Mouse (Mus musculus): Measurements from ENCODE around the gene Selenom.

Selenom gene

DNA sequence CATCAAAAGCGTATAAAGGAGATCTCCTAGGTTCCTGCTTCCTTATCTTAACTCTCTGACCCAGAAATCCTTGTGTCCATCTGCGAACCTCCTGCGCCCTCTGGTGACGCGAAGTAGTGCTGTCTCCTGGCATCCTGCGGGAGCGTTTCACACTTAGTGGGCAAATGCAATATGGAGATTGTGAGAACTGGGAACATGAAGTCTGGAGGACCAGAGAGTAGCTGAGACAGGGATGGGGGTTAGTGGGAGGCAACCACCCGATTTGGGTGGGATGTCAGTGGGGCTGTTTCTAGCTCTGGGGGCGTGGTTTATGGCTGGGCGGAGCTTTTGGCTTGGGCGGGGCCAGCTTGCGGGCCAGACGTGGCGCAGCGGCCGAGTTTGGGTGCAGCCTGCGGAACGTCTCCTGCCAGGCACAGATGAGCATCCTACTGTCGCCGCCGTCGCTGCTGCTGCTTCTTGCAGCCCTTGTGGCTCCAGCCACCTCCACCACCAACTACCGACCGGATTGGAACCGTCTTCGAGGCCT lies at the start of gene Selenom:
TSS of gene Selenom (plus strand) at position 156 of the 526 bp plus-strand sequence.
- DNase-seq, result peak; percentile 86

- no peak for DNase-seq
Observed at GRCm38 (mm10) chr11:3471448-3471850, 43.0 kb upstream of the Selenom start.

DNA sequence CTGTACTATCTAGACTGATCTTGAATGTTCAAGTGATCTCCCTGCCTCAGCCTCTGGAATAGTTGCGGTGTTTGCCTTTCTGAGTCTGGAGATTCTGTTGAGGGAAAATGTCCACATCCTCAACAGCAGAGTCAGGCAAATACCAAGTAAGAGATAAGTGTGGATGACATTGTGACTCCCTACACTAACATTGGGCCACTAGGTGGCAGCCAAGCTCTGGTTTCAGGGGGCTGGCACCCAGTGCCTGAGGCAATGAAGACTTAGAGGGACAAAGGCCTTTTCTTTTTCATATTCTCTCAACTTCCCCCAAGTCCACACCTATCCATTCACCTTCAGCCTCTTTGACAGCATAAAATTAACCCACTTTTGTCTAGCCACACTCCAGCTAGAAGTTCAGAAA lies 42.0 kb upstream of the Selenom start:
- peak; percentile 91 for DNase-seq

DNA sequence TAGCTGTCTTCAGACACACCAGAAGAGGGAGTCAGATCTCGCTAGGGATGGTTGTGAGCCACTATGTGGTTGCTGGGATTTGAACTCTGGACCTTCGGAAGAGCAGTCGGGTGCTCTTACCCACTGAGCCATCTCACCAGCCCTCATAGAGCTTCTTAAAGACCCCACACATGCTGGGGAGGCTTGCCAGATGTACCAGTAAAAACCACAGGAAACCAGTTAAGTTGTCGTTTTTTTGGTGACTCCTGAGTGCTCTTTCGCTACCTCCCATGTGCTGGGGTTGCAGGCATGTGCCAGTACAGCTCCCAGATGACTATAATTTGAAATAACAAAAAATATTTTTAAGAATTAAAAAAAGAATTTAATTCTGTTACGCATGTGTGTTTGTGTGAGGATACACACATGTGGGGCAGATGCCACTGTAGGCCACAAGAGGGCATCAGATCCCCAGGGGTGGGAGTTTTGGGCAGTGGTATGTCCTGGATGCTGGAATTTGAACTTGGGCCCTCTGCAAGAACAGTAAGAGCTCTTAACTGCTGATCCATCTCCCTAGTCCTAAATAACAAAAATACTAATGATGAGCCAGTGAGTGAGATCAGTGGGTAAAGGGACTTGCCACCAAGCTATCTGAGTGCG lies 39.9 kb upstream of the Selenom start:
- DNase-seq, result no peak

- DNase-seq, result no peak
Observed at GRCm38 (mm10) chr11:3475489-3475888, 39.0 kb upstream of the Selenom start.

DNA sequence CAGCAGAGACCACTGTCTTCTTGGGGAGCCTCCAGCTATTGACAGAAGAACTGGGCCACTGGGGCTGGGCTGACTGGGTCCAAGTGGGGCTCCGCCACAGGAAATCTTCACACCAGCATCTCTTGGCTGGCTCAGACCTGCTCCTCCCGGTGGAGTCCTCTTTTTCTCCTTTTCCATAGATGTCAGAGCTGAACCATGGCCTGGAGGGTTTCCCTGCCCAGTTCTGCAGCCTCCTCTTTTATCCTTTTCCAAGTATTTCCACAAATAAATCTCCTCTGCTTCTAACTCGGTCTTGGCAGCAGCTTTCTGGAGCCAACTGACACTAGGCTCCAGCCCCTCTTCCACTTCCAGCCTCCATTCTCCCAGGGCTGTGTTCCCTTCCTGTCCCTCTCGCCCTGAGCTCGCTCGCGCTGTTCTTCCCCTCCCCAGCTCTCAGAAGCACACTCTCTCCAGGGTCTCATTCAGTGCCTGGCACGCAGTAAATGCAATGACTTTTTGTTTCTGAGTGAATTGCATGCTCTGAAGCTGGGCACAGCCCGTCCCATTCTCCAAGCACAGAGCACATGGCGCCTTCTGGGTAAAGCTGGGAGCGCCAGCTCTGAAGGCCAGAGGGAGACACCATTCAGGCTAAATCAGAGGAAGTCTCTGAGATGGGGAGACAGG lies 30.4 kb upstream of the Selenom start:
- DNase-seq, result no peak

GRCm38 (mm10) chr11:3486349-3486748 lies 28.1 kb upstream of the Selenom start:
- no peak for DNase-seq

GRCm38 (mm10) chr11:3487952-3488570 lies 26.4 kb upstream of the Selenom start, which contains the start of gene Pla2g3:
Gene Pla2g3 (plus strand): TSS chr11:3488284.
- no peak for DNase-seq

DNA sequence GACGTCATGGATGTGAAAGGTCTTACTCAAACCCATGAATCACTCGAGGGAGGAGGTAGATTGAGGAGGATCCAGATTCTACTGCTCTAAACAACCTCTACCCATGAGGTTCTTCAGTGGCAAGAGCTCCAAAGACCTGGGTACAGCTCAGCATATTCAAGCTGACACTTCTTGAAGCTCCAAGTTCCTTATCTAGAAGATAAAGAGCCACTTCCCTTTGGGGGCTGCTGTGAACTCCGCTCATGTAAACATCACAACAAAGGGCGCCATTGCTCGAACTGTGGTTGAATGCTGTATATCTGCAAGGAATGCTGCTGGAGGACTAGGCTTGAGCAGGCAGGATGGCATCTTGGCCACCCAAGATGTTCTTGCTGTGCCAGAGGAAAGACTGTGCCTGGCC lies 25.4 kb upstream of the Selenom start:
- no peak for DNase-seq

DNA sequence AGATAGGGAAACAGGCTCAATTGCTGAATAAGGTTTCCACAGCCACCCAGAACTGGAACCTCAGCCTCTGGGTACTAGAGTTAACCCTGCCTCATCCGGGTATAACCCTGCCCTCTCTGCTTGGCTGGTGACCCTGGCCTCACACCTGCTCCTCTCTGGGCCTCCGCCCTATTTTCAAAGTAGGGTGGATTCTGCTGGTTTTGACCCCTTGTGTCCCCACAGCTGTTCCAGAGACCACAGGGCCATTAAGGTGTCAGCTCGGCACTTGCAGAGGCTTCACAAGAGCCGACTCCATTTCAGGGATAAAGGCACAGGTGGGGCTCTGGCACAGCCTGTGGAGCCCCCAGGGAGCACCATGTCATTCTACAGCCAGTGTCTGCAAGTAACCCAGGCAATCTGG lies 21.7 kb upstream of the Selenom start:
- DNase-seq, result no peak

DNA sequence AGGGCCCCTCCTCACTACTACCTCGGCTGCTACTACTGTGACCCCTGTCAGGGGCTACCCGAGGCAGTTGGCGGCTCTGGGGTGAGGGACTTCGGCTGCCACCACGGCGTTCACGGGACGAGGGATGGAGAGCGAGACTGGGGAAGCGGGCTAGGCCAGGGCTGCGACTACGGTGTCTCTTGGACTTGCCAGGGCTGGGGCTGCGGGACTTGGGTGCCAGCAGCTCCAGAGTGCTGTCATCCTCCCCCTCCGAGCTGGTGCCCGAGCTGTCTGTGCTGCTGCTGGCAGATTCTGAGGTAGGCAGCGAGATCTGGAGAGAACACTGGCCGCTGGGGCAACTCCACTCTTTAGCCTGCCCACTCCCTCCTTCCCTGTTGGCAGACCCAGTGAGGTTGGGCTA lies 19.6 kb upstream of the Selenom start:
- no peak for DNase-seq

GRCm38 (mm10) chr11:3495496-3495895 lies 19.0 kb upstream of the Selenom start:
- DNase-seq, result no peak

DNA sequence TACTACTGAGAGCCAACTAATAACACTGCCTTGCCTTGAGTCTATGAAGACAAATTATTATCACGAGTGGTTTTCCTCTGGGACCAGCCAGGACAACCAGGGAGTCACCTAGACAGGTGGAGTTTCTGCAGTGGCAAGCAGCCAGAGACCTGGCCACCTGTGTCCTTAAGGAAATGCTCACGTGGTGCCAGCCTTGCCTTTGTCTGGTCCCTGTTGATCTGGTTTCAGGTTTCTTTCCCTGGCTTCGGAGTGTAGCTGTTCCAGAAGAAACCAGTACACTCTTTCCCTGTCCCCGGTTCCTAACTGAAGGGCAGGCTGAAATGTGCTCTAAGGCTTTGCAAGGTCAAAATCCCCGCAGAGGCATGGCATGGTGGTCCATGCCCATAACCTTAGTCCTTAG lies 17.7 kb upstream of the Selenom start:
- DNase-seq, result no peak

DNA sequence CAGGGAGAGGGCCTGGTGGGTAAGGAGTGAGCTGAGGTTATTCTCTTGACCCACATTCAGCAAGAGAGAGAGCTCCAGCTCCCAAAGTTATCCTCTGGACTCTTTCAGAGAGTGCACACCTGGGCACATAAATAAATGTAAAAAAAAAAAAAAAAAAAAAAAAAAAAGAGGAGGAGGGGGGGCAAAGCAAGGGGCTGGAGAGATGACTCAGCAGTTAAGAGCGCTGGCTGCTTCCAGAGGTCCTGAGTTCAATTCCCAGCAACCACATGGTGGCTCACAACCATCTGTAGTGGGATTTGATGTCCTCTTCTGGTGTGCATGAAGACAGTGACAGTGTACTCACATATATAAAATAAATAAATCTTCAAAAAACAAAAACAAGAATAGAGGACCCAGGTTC lies 17.2 kb upstream of the Selenom start:
- no peak for DNase-seq

GRCm38 (mm10) chr11:3502057-3502456 lies 12.4 kb upstream of the Selenom start:
- DNase-seq, result no peak

DNA sequence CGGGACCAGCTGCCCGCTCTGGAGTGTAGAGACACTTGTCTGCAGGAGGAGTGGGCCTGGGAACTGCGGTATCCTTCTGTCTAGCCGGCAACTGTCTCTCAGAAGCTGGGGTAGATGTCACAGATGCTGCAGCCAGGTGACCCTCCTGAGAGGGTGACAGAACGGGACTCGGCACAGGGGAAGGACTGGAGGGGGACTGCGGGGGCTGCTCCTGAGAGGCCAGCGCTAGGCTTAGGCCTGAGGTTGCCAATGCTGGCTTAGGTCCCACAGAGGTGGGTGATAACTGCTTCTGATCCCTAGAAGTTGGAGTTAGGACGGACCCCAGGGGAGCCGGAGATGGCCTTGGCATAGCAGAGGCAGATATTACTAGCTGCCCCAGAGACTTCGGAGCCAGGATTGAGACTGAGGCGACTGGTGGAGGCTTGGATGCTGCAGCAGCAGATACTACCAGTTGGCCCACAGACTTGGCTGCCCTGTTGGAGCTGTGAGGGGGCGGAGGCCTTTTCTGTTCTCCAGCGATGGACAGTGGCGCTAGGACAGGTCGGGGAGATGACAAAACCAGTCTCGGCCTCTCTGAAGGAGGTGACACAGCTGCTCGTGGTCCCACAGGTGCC lies 11.9 kb upstream of the Selenom start:
- DNase-seq, result no peak

DNA sequence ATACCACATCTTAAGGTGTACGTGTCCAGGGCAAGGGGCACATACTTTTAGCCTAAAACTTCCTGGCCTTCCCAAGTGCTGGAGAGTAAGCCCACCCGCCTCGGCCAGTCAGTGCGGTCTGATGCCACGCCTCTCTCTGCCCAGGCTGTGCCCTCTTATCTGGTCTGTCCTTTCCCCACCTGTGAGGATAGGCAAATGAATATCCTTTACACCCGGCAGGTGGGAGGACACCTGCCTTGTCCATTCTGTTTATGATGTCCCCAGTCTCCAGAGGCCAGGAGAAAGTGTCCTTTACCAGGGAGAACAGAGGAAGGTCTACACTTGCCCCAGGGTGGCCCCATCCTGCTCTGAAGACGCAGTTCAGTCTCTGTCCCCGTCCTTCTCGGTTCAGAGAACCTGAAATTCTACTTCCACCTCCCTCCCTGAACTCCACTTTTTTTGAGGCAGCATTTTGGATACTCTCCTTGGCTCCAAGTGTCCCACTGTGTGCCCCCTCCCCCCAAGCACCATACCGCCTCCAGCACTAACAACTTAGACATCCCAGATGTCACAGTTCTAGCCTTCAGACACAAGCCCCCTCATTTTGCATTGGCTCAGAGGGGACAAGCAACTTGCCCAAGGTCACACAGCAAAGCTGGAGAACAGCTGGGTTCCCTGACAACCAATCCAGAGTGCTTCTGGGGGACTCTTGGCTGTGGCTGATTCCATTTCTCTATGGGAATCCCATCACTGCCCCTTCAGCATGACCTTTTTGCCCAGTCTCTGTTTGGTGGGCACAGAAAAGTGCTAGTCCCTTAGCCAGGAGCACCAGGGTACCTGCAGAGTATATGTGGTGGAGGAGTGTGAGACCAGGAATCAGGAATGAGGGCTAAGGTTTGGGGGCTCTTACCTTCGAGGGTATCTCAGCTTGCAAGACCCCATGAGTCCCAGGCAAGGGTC lies 10.5 kb upstream of the Selenom start:
- no peak for DNase-seq

DNA sequence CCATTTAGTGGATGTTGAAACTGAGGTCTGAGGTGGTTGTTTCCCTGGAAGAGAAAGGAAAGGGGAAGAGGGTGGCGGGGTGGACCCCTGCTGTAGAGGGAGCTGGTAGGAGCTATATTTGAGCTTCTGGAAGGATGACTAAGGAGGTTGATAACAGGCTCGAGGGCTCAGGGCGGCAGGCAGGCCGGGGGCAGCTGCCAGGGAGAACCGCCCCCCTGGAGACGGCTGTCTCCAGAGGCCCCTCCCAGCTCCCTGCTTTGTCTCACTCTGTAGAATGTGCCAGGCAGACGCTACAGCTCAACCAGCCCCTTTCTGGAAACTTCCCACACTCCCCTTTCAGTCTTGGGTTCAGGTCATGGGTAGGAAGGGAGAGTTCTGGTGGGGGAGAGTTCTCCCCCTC lies 6.3 kb upstream of the Selenom start:
- no peak for DNase-seq

DNA sequence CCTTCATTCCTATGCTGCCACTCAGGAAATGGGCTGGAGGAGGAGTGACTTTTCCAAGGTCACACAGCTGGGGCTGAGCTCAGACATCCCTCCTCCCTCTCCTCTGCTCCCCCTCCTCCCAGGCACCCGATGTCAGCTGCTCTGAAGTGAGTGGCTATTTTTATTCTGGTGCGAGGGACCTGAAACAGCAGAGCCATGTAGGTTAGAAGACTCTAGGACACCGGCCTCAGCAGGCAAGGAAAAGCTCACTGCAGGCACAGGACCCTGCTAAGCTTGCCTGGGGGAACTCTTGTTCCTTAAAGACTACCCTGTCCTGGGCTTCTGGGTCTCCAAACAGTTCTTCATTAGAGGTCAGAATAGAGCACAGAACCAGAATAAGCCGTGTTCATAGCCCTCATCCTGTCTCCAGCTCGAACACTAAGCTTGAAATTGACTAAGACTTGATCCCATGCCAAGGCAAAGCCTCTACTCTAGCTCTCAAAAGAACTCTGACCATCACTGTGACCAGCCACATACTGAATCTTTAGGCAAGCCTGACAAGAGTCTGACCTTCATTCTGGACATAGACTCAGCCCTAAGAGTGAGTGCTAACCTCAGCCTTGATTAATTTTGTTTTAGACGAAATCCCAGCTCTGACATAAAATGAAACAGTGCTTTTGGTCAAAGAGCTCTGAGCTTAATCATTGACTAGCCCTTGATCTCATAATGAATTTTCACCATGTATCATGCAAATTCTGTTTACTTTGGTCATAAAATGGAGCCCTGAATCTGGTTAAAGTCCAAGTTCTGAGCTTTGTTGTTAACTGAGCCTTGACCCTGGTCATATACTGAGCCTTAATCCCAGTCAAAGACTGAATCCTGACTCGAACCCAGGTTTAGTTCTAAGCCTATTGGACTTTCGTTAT lies 5.1 kb upstream of the Selenom start:
- DNase-seq, result no peak

- DNase-seq, result no peak
Observed at GRCm38 (mm10) chr11:3510321-3510720, 4.2 kb upstream of the Selenom start.

DNA sequence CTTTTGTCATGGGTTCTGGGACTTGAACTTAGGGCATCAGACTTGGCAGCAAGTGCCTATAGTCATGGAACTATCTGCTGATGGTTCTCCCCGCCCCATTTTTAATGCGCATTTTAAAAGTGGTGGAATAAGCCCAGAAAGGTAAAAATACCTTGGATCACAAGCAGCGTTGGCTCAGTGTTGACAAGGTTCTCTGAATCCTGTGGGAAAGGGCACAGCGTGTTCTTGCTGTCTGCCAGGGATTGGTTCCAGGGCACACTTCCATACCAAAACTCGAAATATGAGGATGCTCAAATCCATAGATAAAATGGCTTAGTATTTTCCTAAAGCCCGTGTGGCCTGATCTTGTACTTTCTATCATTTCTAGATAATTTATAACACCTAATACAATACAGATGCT lies 1.2 kb upstream of the Selenom start:
- DNase-seq, result no peak
